Mouse (Mus musculus) MN1 (cell line): ENCODE results near the gene Inpp1.

Experiments
- DNase-seq: peaks from one replicate; pipeline ENCODE4 v3.0.0-alpha.2; 2016; ENCODE audit warnings: low spot score

Gene Inpp1

GRCm38 (mm10) chr1:52792701-52793100 lies 24.8 kb downstream of the Inpp1 start:
- no peak for DNase-seq

DNA sequence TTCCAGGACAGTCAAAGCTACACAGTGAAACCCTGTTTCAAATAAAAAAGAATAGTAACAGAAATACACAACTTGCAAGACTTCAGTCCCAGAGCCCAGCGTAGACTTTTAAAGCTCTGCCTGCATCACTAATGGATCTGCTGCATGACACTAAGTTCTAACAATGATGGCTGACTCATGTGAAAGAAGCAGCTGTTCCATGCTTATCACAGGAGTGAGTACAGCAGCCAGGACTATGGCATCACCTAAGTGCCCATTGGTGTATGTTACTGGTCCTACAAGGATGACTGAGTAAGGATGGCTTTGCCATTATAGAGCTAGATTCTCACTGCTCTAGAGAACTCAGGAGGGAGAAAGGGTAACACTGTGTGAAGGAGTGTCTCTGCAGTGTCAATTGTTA lies 30.2 kb downstream of the Inpp1 start:
- DNase-seq, result no peak

DNA sequence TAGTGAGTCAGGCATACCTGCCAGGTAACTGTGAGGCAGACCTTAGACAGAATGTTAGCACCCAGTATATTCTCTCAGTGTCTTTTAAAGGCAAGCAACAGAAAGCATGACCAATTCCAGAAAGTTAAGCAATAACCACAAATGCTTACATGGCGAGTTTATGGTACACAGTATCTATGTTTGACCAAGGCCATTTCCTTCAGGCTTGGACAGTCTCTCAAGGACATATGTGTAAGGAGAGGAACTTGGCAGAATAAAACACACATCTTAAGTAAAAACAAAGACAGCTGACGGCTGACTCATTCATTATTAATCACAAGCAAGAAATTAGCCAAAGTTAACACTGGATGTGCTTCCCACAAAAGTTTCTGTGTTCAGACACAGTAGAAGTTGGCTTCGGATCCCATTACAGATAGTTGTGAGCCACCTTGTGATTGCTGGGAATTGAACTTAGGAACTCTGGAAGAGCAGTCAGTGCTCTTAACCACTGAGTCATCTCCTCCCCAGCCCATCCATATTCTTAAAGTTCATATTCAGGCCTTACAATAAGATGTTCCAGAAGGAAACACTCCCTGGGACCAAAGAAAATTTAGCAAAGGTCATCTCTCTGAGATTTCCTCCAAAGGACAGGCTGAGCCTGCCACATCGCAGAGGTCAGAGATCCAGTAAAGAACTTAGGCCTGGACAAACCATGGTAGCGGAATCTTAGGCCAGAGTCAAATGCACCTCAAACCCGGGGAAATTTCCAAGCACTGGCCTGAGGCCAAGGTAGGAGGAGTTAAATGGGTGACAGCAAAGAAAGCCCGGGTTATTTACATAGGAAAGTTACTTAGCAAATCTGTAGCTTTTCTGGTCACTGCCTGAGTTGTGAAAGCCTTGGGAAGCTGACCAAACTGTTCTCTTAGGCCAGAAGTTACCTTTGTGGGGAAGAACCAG lies 52.0 kb downstream of the Inpp1 start:
- no peak for DNase-seq

- no peak for DNase-seq
These were observed 53.3 kb downstream of the Inpp1 start for GRCm38 (mm10) chr1:52763894-52764809.

DNA sequence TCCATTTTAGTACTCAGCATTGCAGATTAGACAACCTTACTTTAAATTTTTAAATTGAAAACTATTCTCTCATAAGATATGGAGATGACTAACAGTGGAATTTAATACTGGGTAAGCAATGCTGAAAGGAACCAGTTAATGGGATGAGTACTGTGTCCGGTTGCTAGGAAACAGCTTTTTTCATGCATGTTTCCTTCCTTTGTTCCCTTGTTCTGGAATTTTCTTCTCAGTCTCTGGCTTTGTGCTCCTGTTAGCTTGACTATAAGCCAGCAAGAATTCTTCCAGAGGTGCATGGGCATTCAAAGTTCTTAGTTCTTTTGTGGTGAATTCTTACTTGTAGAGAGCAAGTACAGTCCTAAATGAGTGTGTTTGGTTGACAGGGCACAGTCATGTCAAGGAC lies 59.3 kb downstream of the Inpp1 start:
- no peak for DNase-seq

DNA sequence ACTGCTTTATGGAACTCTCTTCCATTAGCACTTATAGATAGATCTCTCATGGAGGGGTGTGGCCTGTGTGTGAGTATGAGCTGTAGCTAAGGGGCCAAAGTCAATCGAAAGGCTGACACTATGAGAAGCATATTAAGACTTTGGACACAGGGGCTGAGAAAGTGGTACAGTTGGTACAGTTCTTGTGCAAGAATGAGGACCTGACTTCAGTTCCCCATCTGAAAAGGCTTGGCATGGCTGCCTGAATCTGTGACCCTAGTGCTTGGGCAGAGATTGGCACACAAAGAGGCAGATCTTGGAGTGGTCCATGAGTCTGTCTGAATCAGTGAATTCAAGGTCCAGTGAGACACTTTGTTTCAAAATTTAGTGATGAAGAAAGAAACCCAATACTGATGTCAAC lies 63.2 kb downstream of the Inpp1 start:
- no peak for DNase-seq

GRCm38 (mm10) chr1:52753828-52754227 lies 63.7 kb downstream of the Inpp1 start:
- DNase-seq, result no peak

DNA sequence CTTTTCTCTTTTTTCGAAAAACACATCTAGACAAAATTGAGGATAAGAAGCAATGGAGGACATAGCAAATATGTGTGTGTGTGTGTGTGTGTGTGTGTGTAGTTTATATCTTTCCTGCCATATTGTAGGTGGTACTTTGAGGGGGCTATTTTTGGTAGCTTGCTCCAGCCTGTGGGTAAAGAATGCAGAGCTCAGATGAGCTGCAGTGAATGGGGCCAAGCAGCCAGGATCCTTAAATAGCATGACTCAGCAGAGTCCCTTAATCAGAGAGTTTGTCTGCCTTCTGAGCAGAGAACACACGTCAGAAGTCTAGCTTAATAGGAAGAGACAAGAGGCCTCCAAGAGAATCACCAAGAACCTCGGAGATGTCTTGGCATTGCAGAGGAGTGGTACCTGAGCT lies 64.8 kb downstream of the Inpp1 start:
- DNase-seq, result no peak

GRCm38 (mm10) chr1:52751634-52752033 lies 65.9 kb downstream of the Inpp1 start:
- no peak for DNase-seq

DNA sequence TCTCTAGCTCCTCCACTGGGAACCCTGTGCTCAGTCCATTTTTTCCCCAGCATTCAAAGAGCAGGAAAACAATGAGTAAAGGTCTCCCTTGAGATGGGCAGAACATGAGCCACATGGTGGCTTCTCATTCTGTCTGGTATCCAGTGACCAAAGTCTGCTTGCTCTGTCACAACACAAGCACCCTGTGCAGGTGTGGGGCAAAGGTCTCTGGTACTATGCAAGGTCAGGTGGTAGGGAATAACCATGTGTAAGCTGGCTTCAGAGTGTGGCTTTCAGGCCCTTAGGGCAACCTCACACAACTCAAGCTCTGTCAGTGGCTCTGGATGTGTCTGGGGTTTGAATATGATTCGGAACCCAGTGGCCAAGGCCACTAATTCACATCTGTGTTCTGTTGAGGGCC lies 67.5 kb downstream of the Inpp1 start:
- DNase-seq, result no peak

- DNase-seq, result peak; percentile 51
These were observed 69.2 kb downstream of the Inpp1 start for GRCm38 (mm10) chr1:52748260-52748659.

GRCm38 (mm10) chr1:52742567-52742966 lies 74.9 kb downstream of the Inpp1 start:
- no peak for DNase-seq
